8 mouse cellular contexts compared by ENCODE assay signal in genomic region chr7:81788536-81788935, GRCm38 (mm10). TPM values are rescaled to one million over a fixed set of nuclear protein-coding genes. Genes with fewer than 3 reads are reported as not detected.
DNase-seq lines count a peak whose midpoint lies in the region; ATAC-seq and TF ChIP-seq lines count a peak whose summit lies in the region.

No protein-coding gene starts in this region.

- no peak for ATAC-seq in limb, embryonic 12.5 days (ENCODE audit: insufficient number of reproducible peaks, insufficient read depth, low FRiP score, low TSS enrichment, low read depth)
- ATAC-seq in neural tube, embryonic 13.5 days (ENCODE audit: low read depth), result peak; percentile 66

- no peaks in the 10 kb centered on the region for H3K9me3 ChIP-seq in E14TG2a.4 (ENCODE audit: low read length)
- H3K9me3 ChIP-seq in limb, embryonic 12.5 days, result no peaks in the 10 kb centered on the region
- H3K9me3 ChIP-seq in neural tube, embryonic 13.5 days, result no peaks in the 10 kb centered on the region

- H3K4me3 ChIP-seq in heart, adult 2 months, result peak overlapping the region; percentile 90
- H3K4me3 ChIP-seq in E14TG2a.4 (replicated peaks; ENCODE audit: low read length), result peak overlapping the region; percentile 89
- H3K4me3 ChIP-seq in limb, embryonic 12.5 days (replicated peaks), result peak overlapping the region; percentile 62
- H3K4me3 ChIP-seq in neural tube, embryonic 13.5 days, result peak overlapping the region; percentile 63

- no peak for DNase-seq in heart, adult 2 months
- DNase-seq in heart, postnatal 36 days, result no peak
- DNase-seq in cerebellum, adult 9-10 months, result peak; percentile 57
- DNase-seq in gonadal fat pad, adult 2 months (ENCODE audit: low read depth), result peak; percentile 8
- no peak for DNase-seq in urinary bladder, postnatal 36 days (ENCODE audit: low spot score in 2 of 2)

- peaks cover 3% of the 10 kb centered on the region for H3K4me1 ChIP-seq in heart, adult 2 months (ENCODE audit: control insufficient read depth, insufficient read depth, low read length)
- peaks cover 20% of the 10 kb centered on the region for H3K4me1 ChIP-seq in E14TG2a.4 (replicated peaks; ENCODE audit: low read depth, low read length)
- peaks cover 9% of the 10 kb centered on the region for H3K4me1 ChIP-seq in limb, embryonic 12.5 days (replicated peaks)
- H3K4me1 ChIP-seq in neural tube, embryonic 13.5 days (replicated peaks), result peaks cover 22% of the 10 kb centered on the region

- intact Hi-C loops in heart, adult 2 months (cut with DNase I), result loop anchor here (2.0 to 5.0 kb wide), 3 partner anchors 74 to 164 kb away; no protein-coding TSS in a partner anchor
- intact Hi-C loops in heart, postnatal 36 days (cut with DNase I), result loop anchor here (2.0 to 5.0 kb wide), 4 partner anchors 40 to 391 kb away; partner anchors contain the start of gene Btbd1

- H3K27me3 ChIP-seq in heart, adult 2 months (ENCODE audit: control insufficient read depth, insufficient read depth, low read length), result no peaks in the 10 kb centered on the region
- H3K27me3 ChIP-seq in E14TG2a.4 (ENCODE audit: insufficient read depth, low read length), result no peaks in the 10 kb centered on the region
- no peaks in the 10 kb centered on the region for H3K27me3 ChIP-seq in limb, embryonic 12.5 days
- no peaks in the 10 kb centered on the region for H3K27me3 ChIP-seq in neural tube, embryonic 13.5 days

- peak overlapping the region; percentile 87 for H3K9ac ChIP-seq in heart, adult 2 months (ENCODE audit: low read depth, low read length)
- peak overlapping the region; percentile 83 for H3K9ac ChIP-seq in limb, embryonic 12.5 days (replicated peaks)
- H3K9ac ChIP-seq in neural tube, embryonic 13.5 days, result peak overlapping the region; percentile 87

- H3K79me2 ChIP-seq in heart, adult 2 months (replicated peaks; ENCODE audit: control insufficient read depth, insufficient read depth, low read length), result no peaks in the 10 kb centered on the region

- WGBS in heart, adult 2 months, result 3% methylated on average over 5 of the region's 5 CpGs
- WGBS in limb, embryonic 12.5 days, result 6% methylated on average over 5 of the region's 5 CpGs
- 3% methylated on average over 5 of the region's 5 CpGs for WGBS in neural tube, embryonic 13.5 days

- no peak for TF ChIP-seq EP300 in heart, adult 2 months (IDR thresholded peaks at IDR 0.05; ENCODE audit: insufficient read depth, low read depth, low read length)

- no peak for TF ChIP-seq POLR2A in heart, adult 2 months (IDR thresholded peaks at IDR 0.05; ENCODE audit: insufficient read depth, low read depth, low read length)

- no peak for TF ChIP-seq CTCF in heart, adult 2 months (IDR thresholded peaks at IDR 0.05)
- TF ChIP-seq CTCF in E14TG2a.4 (conservative IDR thresholded peaks at IDR 0.05; ENCODE audit: low read length), result no peak

- H3K27ac ChIP-seq in heart, adult 2 months, result peak overlapping the region; percentile 92
- peak overlapping the region; percentile 98 for H3K27ac ChIP-seq in limb, embryonic 12.5 days
- peak overlapping the region; percentile 99 for H3K27ac ChIP-seq in neural tube, embryonic 13.5 days (replicated peaks)

- H3K4me2 ChIP-seq in limb, embryonic 12.5 days, result peak overlapping the region; percentile 79
- peak overlapping the region; percentile 77 for H3K4me2 ChIP-seq in neural tube, embryonic 13.5 days

- no peaks in the 10 kb centered on the region for H3K36me3 ChIP-seq in heart, adult 2 months (ENCODE audit: control insufficient read depth, insufficient read depth, low read length)
- peaks cover 20% of the 10 kb centered on the region for H3K36me3 ChIP-seq in E14TG2a.4 (ENCODE audit: insufficient read depth, low read length)
- peaks cover 29% of the 10 kb centered on the region for H3K36me3 ChIP-seq in limb, embryonic 12.5 days
- peaks cover 31% of the 10 kb centered on the region for H3K36me3 ChIP-seq in neural tube, embryonic 13.5 days

RNA-seq across cellular contexts. Expression of gene 3110040N11Rik, which starts 0.7 kb away (rescaled TPM):
- total RNA-seq in heart, adult 2 months (2021), result 10 to 100 TPM; 22.4 to 26.0 TPM
- 25.4 and 27.9 TPM in 2 replicates for polyA plus RNA-seq in heart, adult 2 months (2012; rRNA removed)
- total RNA-seq in heart, postnatal 36 days (2021), result 10 to 100 TPM; 25.9 to 26.2 TPM
- 35.6 and 60.7 TPM in 2 replicates for polyA plus RNA-seq in gonadal fat pad, adult 2 months (2012; rRNA removed)
- polyA plus RNA-seq in limb, embryonic 12.5 days (2016; fragmentation: Nextera tagmentation; extraction: Ambion mirVana), result 50.4 and 57.2 TPM in 2 replicates
- polyA plus RNA-seq in neural tube, embryonic 13.5 days (2015; fragmentation: Nextera tagmentation; extraction: Ambion mirVana), result 47.7 and 54.4 TPM in 2 replicates

RNA-seq across cellular contexts. Expression of gene Ramac, which starts 25.8 kb away (rescaled TPM):
- total RNA-seq in heart, adult 2 months (2021), result 10 to 100 TPM; 25.3 to 28.2 TPM
- polyA plus RNA-seq in heart, adult 2 months (2012; rRNA removed), result 10.4 and 16.4 TPM in 2 replicates
- total RNA-seq in heart, postnatal 36 days (2021), result 10 to 100 TPM; 25.7 to 29.8 TPM
- polyA plus RNA-seq in gonadal fat pad, adult 2 months (2012; rRNA removed), result 16.7 and 17.7 TPM in 2 replicates
- polyA plus RNA-seq in limb, embryonic 12.5 days (2016; fragmentation: Nextera tagmentation; extraction: Ambion mirVana), result 113 and 114 TPM in 2 replicates
- 127 and 151 TPM in 2 replicates for polyA plus RNA-seq in neural tube, embryonic 13.5 days (2015; fragmentation: Nextera tagmentation; extraction: Ambion mirVana)

RNA-seq across cellular contexts. Expression of gene Btbd1, which starts 40.7 kb away (rescaled TPM):
- total RNA-seq in heart, adult 2 months (2021), result 100 to 1,000 TPM; 128 to 146 TPM
- 50.6 and 118 TPM in 2 replicates for polyA plus RNA-seq in heart, adult 2 months (2012; rRNA removed)
- total RNA-seq in heart, postnatal 36 days (2021), result 100 to 1,000 TPM; 135 to 137 TPM
- 39.4 and 48.1 TPM in 2 replicates for polyA plus RNA-seq in gonadal fat pad, adult 2 months (2012; rRNA removed)
- 76.7 and 83.8 TPM in 2 replicates for polyA plus RNA-seq in limb, embryonic 12.5 days (2016; fragmentation: Nextera tagmentation; extraction: Ambion mirVana)
- 97.1 and 102 TPM in 2 replicates for polyA plus RNA-seq in neural tube, embryonic 13.5 days (2015; fragmentation: Nextera tagmentation; extraction: Ambion mirVana)

Comparison
In these comparisons a context has a peak if more than half of its experiments do, and no peak if none do; other contexts are left out.
1. DNase-seq: peak in cerebellum, adult 9-10 months (single experiment) and gonadal fat pad, adult 2 months (single experiment); none in heart, adult 2 months (0 of 2), heart, postnatal 36 days (0 of 2) and urinary bladder, postnatal 36 days (0 of 2).
2. Peak in every context shown above with its lines, with median percentiles within 50 percentile points of each other: H3K27ac ChIP-seq, H3K4me3 ChIP-seq and H3K9ac ChIP-seq.